Mouse (Mus musculus) cerebellum, adult 2 months (tissue): ENCODE results near the gene Neurl3.

Experiments
- CTCF ChIP-seq: fragments of 200-500 bp; IDR thresholded peaks from 2 replicates; pipeline ENCODE4 v1.5.1; 2011; ENCODE audit warnings: low read depth, mild to moderate bottlenecking, control low read depth, low read length, moderate library complexity, borderline replicate concordance; ENCODE audit not compliant: insufficient read depth
- POLR2A ChIP-seq: fragments of 200-500 bp; IDR thresholded peaks from 2 replicates; pipeline ENCODE4 v1.6.1; 2011; ENCODE audit warnings: low read length, control low read depth, borderline replicate concordance; ENCODE audit not compliant: insufficient read depth

DNA sequence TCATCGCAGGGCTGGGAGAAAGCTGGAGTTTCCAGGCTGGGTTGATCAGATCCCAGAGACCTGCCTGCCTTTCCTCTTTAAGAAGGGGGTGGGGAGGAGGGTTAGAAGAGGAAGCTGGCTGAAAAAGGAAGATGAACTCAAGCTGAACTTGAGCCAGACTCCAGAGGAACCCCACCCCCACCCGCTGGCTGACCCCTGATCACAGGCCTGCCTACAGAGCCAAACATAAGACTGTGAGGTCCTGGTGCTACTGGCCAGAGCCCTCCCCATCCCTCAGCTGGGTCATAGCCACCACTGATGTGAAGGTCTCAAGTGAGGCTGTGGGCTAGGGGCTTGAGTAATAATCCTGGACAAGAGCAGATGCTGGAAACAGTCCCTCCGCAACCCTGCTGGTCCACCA, 3.8 kb downstream of the Neurl3 start:
- no peak for TF ChIP-seq POLR2A
- no peak for TF ChIP-seq CTCF
